Mouse (Mus musculus) kidney, postnatal 36 days (tissue): ENCODE measurements at regions not wholly inside any gene's neighbourhood (a gene's known extent, or its start where the extent isn't known, plus 50 kb on each side); places are given as distances from the start of the nearest gene placed in this dataset.

Experiments used
- DNase-seq, 2 experiments: peaks; one replicate each; pipeline ENCODE4 v3.0.0; 2021 to 2022; ENCODE audit warnings: mixed read lengths in 2 of 2

DNA sequence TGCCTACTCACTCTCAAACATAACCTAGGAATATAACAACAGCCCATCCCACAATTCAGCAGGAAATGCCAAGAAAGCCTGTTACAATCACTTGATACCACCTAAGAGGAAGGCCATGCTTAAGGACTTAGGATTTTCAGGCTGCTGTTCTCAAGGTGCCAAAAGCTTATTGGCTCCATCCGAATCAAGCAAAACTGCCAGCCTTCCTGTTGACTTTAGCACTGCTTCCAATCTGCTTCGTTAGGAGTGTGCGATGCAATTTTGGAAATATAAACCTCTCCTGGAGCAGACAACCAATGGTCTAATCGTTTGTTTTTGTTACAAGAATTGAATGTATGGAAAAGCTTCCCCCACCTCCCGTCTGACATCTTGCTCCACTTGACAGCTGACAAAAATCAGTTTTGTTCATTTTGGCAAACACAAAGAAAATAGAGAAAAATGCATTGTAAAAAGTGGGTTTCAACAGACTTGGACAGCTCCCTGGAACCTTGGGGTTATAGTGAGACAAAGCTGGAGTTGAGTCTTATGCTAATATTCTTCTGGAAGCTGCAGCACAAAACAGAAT, 2620.0 kb upstream of the Gm7489 start:
- DNase-seq: no peak

DNA sequence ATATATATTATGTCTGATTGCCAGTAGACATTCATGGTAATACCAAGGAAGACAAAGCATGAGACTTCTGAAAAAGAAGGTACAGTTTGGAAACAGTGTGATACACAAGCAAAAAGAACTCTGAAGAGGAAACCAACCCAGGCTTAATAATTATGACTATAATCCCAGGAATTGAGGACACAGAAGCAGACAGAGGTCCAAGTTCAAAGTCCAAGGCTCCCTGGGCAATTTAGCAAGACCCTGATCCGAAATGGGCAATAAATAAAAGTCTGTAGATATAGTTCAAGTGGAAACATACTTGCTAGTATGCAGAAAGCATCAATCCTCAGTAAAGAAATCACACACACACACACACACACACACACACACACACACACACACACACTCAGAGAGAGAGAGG, 2618.7 kb upstream of the Gm7489 start:
- DNase-seq: peak in 1 of 2 experiments; percentile 34

DNA sequence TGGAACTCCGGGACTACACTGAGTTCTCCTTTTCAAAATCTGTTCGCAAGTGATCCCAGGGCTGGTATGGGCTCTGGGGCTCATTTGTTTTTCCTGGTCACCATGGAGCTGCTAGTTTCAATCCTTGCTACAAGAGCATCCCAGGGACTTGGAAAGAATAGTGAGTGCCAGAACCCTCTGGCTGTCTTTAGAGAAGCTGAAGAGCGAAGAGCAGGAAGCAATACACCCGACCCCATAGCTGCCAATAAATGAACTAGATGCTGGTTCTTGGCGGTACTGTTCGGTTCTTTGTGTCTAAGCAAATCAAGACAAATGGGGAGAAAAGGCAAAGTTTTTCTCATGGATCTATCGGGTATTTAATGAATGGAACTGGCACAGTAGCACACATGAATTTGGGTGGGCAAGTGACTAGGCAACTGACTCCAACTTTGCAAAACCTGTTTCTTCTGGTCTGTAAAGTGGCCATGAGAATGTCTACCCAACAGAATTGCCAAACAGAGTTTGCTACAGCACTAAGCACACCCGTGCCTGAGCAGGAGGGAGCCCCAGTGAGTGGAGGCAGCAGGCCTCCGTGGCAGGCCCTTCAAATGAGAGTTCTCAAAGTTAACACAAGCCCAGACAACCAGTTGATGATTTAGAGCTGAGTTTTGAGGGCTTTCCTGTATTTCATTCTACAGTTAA, 2612.9 kb upstream of the Gm7489 start:
- DNase-seq: no peak

DNA sequence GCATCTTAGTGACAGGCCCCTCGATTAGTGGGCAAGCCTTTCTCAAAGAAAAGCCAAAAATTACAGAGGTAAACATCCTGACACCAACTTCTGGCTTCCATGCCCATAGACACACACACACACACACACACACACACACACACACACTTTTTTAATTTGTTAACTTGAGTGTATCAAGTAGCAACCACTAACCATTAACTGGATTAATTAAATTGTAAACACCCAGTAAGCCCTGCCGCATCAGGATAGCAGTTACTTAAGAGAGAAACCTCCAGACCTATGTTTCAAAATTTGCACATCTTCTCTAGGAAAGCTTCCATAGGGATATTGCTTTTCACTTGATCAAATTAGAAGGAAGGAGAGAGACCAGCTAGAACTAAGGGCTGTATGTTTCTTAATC, 2599.4 kb upstream of the Gm7489 start:
- peak; percentile 15 to 38 for DNase-seq

DNA sequence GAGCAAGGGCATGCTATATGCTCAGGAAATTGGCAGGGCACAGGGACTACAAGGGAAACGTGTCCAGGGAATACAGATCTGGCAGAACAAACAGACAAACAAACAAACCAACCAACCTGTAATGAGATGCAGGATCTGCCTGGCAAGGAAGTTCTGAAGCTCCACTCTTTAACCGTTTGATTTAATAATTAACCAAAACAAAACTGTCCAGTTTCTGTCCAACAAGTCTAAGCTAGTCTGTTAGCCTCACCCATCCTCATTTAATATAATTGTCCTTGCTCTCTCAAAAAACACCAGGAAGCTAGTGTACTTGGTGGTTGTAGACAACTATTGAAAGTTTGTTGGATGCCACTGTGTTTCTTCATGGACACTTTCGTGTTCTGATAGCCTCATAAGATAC, 2598.4 kb upstream of the Gm7489 start:
- peak; percentile 19 to 20 for DNase-seq

DNA sequence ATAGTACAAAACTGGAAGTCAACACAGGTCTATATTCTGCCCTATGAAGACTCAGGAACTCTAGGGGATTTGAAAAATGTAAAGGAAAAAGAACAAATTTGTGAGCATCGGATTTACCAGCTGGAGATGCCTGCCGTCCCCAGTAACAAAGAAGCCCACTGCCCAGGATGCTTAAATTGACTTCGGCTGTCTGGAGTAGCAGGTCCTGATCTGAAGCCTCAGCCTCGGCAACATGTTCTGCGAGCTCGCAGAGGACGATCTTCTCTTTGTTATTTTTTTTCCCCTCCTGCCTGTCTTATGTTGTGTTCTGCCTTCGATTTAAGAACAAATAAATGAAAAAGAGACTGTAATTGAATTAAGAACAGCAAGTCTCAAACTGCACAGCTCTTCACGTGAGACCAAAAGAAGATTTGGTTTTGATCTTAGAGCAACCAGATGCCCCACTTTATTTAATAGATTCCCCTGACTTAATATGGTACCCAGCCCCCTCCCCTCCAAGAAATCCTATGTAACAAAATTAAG, 2595.7 kb upstream of the Gm7489 start:
- DNase-seq: no peak

DNA sequence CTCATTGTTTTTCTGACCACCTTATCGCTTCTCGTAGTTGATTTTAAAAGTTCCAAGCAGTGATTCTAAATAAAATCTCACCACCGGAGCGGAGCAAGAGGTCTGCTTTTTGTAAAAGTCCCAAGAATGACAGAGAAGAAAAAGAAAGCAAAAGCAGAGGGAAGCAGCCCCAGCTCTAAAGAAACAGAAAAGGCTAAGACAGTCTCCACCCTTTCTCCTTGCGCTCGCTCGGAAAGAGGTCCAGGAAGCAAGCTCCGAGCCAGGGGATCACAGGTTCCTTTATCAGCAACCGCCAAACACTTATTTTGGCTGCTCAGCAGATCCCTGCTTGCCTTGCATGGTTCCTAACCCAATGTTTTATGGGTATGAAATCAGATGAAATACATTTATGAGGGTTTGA, 2594.8 kb upstream of the Gm7489 start:
- DNase-seq: no peak

DNA sequence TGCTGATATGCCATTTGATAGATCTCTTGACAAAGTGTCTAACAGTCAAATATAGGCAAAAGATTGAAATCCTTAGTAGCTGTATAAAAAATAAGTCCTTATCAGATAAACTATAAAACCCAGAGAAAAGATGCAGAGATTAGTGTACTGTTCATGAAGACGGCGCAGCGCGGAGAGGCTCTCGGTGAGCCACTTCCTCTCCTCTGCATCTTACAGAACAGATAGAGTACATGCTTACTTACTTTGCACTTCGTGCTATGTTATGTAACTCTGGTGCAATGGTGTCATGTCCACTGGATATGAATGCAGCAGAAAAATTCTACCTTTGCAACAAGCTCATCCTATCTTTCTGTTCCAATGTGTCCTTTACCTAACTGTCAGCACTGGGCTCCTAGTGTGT, 2593.5 kb upstream of the Gm7489 start:
- no peak for DNase-seq

DNA sequence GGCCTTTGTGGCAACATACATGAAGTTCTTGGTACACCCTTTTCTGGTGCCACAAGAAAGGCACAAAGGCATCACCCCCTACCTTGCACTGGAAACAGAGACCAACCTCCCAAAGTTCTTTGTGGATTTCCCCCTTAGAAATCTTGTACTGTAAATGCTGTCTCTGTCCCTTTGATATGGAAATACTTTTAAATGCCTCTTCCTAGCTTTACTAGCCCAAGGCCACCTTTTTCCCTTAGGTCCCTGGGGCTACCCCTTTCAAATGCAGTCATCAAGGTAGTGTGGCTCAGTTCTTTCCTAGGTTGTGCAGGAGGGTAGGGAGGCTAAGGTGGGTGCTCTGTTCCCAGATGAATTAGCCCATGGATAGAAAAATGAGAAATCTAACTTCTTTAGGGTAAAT, 2587.9 kb upstream of the Gm7489 start:
- DNase-seq: no peak

DNA sequence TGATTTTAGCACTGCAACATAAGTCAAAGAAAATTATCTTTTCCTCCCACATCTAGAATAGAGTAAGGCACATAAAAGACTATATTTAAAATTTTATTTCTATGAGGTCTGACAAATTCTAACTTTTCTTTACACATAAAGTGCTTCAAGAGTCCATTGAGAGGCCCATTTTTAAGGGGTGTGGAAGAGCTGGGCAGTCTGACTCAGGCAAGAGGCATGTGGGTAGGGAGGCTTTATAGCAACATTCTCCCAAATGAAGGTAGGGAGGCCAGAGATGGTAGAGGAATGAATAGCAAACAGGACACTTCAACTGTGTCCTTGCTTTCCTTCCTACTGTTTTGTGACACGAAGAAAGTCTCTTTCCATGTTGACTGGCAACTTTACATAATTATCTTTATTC, 2566.6 kb upstream of the Gm7489 start:
- DNase-seq: no peak

DNA sequence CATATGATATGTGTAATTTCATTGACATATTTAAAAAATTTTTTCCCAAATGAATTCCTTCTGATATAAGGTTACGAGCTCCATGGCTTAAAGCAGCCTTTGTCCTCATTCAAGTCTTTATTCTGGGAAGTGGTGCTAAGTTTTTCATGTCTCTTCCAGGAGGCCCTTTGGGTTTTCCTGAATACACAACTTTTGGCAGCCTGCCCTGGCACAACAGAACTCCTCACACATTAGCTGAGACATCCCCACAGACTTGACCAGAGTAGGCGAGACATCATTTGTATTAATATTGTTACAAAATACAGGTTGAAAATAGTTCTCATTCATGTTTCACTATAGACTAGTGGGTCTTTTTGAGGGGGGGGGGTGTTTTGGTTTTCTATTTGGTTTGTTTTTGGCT, 2565.9 kb upstream of the Gm7489 start:
- peak in 1 of 2 experiments; percentile 9 for DNase-seq

DNA sequence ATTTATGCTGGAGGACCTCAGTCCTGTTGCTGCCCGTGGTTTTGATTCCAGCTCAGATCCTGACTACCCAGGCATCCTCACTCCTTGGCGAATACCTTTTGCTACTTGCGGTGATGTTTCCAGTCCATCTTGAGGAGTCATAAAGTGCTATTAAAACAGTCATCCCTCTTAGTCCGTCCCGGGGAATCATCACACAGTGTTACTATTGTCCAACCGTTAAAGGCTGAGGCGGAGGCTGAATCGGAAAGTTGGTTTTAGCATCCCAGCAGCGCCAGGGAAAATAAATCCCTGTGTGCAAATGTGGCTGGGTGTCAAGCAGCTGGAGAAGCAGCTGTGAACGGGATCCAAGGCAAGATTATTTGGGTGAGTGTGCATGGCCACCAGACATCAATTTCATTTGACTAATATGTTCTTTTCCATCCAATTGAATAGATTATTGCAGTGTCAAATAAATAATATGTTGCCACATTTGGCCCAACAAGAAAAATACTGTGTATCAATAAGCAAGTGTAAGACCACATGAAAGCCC, 2564.3 kb upstream of the Gm7489 start:
- no peak for DNase-seq

DNA sequence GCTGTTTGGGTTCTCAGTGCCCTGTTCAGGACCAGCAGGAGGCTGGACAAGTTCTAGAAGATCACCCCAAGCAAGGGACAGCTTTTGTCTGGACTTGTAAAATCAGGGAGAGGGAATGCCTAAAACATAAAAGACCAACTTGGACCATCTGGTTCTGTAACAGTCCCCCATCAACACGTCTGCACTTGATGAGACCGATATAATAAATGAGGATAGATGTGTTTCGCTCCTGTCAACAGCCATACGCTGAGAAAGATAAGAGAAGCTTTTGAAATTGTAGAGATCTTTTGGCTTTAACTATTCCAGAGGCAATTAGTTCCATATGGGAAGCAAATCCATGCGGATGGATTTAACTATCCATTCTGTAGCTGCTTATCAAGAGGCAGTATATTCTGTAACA, 2561.4 kb upstream of the Gm7489 start:
- no peak for DNase-seq

DNA sequence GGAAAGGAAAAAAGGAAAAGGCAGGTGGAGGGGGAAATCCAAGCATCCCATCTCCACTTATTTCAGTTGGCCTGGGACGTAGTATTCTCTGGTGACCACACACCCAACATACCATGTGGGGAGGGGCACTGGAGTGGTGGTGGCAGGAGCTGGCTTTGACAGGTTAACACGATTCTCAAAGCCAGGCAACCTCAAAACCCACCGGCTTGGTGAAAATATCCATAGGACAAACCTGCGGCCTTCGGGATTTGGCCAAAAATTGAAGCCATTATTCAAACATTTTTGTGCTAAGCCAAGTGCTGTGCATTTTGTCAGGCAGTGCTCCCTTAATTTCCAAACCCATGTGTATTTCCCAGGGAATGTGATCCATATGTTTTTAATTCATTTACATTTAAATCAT, 2560.5 kb upstream of the Gm7489 start:
- DNase-seq: no peak

DNA sequence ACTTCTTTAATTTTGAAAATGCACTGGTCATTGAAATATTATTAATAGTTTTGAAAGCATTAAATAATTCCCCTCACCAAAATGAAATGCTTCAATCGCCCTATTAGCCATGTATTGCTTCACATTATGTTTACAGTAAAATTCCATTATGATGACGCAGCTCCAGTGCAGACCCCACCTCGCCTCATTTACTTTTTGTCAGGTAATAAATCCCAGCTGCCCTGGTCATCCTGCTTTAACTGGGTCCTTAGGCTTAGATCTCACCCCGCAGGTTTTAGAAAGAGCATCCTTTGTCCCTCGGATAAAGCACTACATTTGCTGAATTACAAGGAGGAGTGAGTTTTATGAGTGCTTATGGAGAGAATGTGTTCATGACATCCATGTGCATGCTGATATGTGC, 2557.0 kb upstream of the Gm7489 start:
- DNase-seq: no peak

DNA sequence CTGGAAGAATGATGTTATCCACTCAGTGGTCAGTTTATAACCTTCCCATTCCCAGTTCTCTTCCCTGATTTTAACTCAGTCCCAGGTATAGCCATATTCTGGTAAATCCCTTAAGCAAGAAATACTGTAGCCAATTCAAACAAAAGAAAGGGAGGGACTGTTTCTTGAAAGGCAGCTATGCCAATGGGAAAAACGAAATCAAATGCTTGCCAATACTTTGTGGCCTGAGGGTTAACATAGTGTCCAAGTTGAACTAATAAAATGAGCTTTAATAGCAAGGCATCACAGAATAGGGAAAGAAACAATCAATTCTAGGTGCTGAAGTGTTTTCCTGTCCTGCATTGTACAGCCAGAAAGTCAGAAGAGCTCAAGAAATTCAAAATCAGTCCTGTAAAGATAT, 2548.3 kb upstream of the Gm7489 start:
- no peak for DNase-seq

DNA sequence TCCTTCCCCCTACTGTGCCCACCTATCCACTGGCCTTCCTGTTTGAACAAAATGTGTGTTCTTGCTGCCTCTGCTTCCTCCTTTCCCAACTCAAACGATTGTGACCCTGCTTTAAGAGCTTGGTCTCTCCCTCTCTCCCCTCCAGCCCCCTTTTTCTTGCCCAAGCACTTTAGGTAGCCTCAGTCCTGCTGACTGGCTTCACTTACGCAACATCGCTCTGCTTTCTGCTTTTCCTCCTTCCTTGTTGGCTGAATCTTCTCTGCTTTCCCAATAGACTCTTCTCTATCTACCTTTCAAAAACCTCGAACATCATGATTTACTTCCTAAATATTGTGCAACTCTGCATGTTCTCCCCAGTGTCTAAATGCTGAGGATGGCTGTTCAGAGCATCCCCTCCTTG, 2538.4 kb upstream of the Gm7489 start:
- DNase-seq: no peak

DNA sequence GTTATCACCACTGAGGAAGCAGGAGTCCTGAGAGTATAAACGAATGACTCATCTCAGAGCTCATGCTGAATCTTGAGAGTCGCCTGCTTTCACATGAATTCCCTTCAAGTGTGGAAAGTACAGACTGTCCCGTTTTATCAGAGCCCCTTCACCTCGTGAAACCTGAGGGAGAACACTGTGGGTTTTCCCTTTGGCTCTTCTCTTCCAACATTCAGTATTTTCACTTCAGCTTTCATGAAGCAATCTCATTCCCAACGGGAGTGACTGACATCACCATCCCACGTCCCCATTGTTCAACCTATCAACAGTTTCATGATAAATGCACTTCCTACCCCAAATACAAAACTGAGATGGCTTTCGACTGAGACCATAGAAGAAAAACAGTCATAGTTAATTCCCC, 2521.3 kb upstream of the Gm7489 start:
- DNase-seq: no peak

DNA sequence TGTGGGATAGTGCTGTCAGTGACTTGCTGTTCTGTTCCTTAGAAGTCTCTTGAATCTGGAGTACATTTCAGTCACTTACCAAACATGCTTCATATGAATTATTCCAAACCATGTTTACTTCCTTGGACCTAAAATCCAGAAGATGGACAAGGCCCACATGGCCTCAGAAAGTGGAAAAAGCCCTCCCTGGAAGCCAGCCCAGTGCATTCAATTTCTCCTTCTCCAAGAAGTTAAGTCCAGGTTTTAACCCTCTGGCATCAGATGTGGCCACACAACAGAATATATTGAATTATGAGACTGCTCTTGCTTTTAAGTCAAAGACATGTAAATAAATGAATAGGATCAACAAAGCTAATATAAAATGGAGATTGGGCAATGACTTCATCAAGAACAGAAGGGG, 2513.5 kb upstream of the Gm7489 start:
- DNase-seq: no peak

DNA sequence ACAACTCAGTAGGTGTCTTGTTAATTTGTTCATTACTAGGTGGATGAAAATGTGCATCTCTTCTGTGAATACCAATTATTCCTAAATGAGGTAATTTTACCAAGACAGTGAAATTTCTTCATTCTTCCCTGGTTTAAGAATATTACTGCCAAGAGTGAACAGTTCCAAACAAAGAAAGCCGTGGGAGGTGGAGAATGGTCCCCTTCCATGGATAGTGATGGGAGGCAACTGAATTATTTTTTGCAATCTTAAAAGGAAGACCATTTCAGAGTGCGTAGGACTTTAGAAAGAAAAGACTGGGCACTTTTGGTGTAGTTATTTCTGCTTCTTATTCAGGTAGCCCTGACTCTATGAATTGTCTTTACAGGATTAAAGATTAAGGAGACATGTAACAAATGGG, 2494.3 kb upstream of the Gm7489 start:
- DNase-seq: no peak

DNA sequence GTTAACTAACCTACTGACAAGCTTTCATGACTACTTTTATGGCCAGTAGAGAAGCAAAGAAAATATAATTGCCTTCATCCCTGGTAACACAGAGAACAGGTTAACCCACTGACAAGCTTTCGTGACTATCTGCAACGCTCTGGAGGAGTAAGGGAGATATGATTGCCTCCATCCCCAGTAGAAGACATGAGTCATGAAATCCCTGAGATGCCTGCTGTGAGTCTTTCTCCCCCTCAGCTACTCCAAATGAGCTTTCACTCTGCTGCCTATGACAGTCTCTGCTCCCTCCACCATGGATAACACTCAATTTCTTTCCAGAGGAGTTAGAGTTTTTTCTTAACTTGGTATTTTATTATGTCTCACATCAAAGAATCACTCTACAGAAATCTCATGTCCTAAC, 2493.4 kb upstream of the Gm7489 start:
- no peak for DNase-seq

DNA sequence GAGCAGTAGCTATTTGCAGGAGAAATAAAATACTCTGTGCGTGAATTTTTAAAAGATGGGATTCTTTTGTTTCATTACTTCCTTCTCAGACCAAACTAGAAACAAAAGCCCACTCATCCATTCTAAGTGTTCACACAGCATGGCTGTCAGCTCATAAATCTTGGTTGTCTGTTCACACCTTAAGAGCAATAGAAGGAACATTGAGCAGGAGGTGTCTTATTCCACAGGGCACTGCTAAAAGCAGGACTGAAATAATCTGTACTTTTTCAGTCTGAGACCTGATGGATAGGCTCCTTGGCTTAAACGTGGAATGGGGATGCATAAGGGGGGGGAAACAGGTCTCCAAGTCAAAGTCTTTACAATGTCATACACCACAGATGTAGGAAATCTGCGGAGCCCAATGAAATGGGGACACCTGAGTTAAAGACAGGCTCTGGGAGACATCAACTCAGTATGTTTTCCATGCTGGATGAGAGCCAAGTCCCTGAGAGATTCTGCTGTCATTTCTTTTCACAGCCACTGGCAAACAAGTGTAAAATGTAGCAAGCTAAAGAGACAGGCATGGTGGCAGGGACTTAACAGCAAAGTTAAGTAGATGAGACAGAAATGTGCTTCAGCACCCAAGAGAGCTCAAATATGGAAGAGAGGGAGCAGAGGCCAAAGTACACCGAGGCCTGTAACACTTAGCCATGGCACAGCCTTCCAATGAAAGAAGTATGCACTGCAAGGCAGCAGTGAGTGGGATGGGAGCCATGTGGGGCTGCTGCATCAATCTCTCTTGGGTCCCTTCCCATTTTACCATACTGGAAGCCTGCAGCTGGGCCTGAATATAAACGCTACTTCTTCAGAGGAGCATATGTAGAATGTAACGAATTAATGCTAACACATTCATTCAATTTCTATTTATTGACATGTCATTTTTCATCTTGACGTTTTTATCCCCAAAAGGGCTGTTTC, 2492.0 kb upstream of the Gm7489 start:
- DNase-seq: no peak

DNA sequence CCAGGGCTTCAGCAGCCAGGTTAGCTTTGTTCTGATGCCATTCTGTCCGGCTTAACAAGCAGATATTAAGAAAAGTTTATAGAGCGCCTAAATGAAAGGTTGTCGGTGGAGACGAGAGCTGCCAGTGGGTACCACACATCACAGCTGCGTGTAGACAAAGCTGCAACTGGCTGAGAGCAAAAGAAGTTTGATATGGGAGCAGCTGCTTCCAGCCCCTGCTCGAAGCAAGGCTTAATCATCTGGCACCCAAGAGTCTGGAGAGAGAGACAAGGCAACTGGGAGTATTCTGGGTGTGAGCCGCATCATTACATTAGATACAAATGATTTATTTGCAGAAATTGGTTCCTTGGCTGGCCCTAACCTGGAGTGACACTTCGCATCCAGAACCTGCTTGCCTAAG, 2488.7 kb upstream of the Gm7489 start:
- DNase-seq: no peak

DNA sequence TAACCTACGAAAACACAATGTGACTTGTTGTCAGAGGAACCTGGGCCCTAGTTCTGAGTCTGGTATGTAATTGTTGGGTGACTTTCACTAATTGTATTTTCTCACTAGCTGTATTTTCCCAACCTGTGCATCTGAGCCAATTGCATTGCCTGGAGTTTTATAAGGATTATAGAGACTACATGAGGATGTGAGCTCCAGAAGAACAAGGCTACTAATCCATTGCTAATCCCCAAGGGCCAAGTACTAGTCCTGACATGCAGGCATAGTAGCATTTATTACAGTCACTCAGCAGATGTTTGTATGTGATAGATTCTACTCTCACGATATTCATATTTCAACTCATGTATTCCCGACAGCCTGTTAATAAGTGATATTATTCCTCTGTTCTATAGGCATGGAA, 2481.1 kb upstream of the Gm7489 start:
- no peak for DNase-seq
